Comparison of ENCODE assay signal across 8 mouse cellular contexts in the genomic region with DNA sequence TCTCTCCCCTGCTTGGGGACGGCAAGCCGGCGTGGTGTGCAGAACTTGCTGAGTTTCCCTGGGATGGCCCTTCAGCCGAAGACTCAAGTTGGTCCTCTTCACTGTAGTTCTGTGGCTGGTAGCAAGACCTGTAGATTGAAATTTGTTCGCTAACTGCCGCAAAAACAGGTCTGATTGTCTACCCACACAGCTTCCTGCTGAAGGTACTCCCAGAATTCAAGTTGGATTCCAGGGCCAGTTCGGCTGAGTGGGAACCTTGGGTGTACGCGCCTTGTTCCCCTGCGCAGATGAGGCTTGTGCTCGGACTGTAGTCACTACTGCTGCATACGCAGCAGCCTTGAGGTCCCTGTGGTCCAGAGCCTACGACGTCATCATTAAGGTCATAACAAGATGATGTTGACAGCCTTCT. TPM values are rescaled to one million over a fixed set of nuclear protein-coding genes. Genes with fewer than 3 reads are reported as not detected.
DNase-seq lines count a peak whose midpoint lies in the region; ATAC-seq and TF ChIP-seq lines count a peak whose summit lies in the region.

No protein-coding gene starts in this region.

- ATAC-seq in erythroid progenitor cell, adult 5-6 weeks (replicated peaks; ENCODE audit: low FRiP score, poor library complexity, severe bottlenecking) = peak; percentile 46
- peak; percentile 34; the same call in 1 of the 2 replicates for ATAC-seq in limb, embryonic 12.5 days (ENCODE audit: insufficient number of reproducible peaks, insufficient read depth, low FRiP score, low TSS enrichment, low read depth)
- peak; percentile 42; the same call in 1 of the 2 replicates for ATAC-seq in midbrain, embryonic 12.5 days (ENCODE audit: low FRiP score, low read depth)

- peak; percentile 50 for DNase-seq in cerebellum, adult 9-10 months
- DNase-seq in cerebellum, adult 11-12 months = no peak
- peak; percentile 55 to 63 for DNase-seq in adrenal gland, adult 18-20 months (ENCODE audit: low spot score in 2 of 2)
- DNase-seq in heart, postnatal 4 days = peak; percentile 54
- peak; percentile 40 to 70 for DNase-seq in spleen, adult 2 months (ENCODE audit: low read depth in 1 of 2, low spot score in 2 of 2)

- peak overlapping the region; percentile 68 for H3K4me3 ChIP-seq in limb, embryonic 12.5 days (replicated peaks)
- H3K4me3 ChIP-seq in midbrain, embryonic 12.5 days = peak overlapping the region; percentile 61
- peak overlapping the region; percentile 99 for H3K4me3 ChIP-seq in spleen, adult 2 months (ENCODE audit: extremely low read depth, insufficient read depth, insufficient read length)

- peak; percentile 57 for TF ChIP-seq POLR2A in spleen, adult 2 months (IDR thresholded peaks at IDR 0.05; ENCODE audit: low read depth, low read length)

- H3K4me2 ChIP-seq in limb, embryonic 12.5 days = peak overlapping the region; percentile 69
- peak overlapping the region; percentile 73 for H3K4me2 ChIP-seq in midbrain, embryonic 12.5 days (replicated peaks)

- H3K9me3 ChIP-seq in limb, embryonic 12.5 days = no peaks in the 10 kb centered on the region
- no peaks in the 10 kb centered on the region for H3K9me3 ChIP-seq in midbrain, embryonic 12.5 days

- peak overlapping the region; percentile 74 for H3K9ac ChIP-seq in limb, embryonic 12.5 days (replicated peaks)
- peak overlapping the region; percentile 67 for H3K9ac ChIP-seq in midbrain, embryonic 12.5 days (replicated peaks)

- under 1% methylated on average over 14 of the region's 14 CpGs for WGBS in limb, embryonic 12.5 days
- WGBS in midbrain, embryonic 12.5 days = 0% methylated on average over 14 of the region's 14 CpGs
- under 1% methylated on average over 14 of the region's 14 CpGs for WGBS in spleen, adult 2 months

- peaks cover 19% of the 10 kb centered on the region for H3K4me1 ChIP-seq in limb, embryonic 12.5 days (replicated peaks)
- H3K4me1 ChIP-seq in midbrain, embryonic 12.5 days = peaks cover 39% of the 10 kb centered on the region
- H3K4me1 ChIP-seq in spleen, adult 2 months (ENCODE audit: control insufficient read depth, insufficient read depth, insufficient read length) = peaks cover 11% of the 10 kb centered on the region

- peak overlapping the region; percentile 78 for H3K27ac ChIP-seq in limb, embryonic 12.5 days
- H3K27ac ChIP-seq in midbrain, embryonic 12.5 days (replicated peaks) = peak overlapping the region; percentile 60
- peak overlapping the region; percentile 98 for H3K27ac ChIP-seq in spleen, adult 2 months (ENCODE audit: insufficient read depth, low read length)

- H3K27me3 ChIP-seq in limb, embryonic 12.5 days = peaks cover 13% of the 10 kb centered on the region
- H3K27me3 ChIP-seq in midbrain, embryonic 12.5 days = peaks cover 22% of the 10 kb centered on the region
- no peaks in the 10 kb centered on the region for H3K27me3 ChIP-seq in spleen, adult 2 months (ENCODE audit: control insufficient read depth, insufficient read depth, low read length)

- no peak for TF ChIP-seq CTCF in spleen, adult 2 months (IDR thresholded peaks at IDR 0.05; ENCODE audit: extremely low read depth, insufficient read depth, insufficient read length, insufficient replicate concordance)

- H3K36me3 ChIP-seq in limb, embryonic 12.5 days = peaks cover 11% of the 10 kb centered on the region
- peaks cover 5% of the 10 kb centered on the region; the same call in 1 of the 2 replicates for H3K36me3 ChIP-seq in midbrain, embryonic 12.5 days
- H3K36me3 ChIP-seq in spleen, adult 2 months (ENCODE audit: control insufficient read depth, insufficient read depth, low read length) = peaks cover 7% of the 10 kb centered on the region

RNA-seq across cellular contexts. Expression of a gene that starts 0.6 kb away (rescaled TPM):
- total RNA-seq in adrenal gland, adult 18-20 months (2021) = 100 to 1,000 TPM; 151 to 202 TPM
- total RNA-seq in erythroid progenitor cell, adult 5-6 weeks (2015; ENCODE audit: low replicate concordance) = 57.3 and 114 TPM in 2 replicates
- total RNA-seq in erythroid progenitor cell, adult 5-6 weeks (2017; ENCODE audit: low replicate concordance) = 46.1 and 53.9 TPM in 2 replicates
- total RNA-seq in heart, postnatal 4 days (2021) = 10 to 100 TPM; 62.0 to 67.2 TPM
- 80.7 and 89.1 TPM in 2 replicates for polyA plus RNA-seq in limb, embryonic 12.5 days (2016; fragmentation: Nextera tagmentation; extraction: Ambion mirVana)
- 94.6 and 99.8 TPM in 2 replicates for polyA plus RNA-seq in midbrain, embryonic 12.5 days (2016; fragmentation: Nextera tagmentation; extraction: Ambion mirVana)
- 90.0 and 142 TPM in 2 replicates for polyA plus RNA-seq in spleen, adult 2 months (2012; rRNA removed)
